Mouse (Mus musculus): ENCODE data around the gene 1700102P08Rik.

Gene 1700102P08Rik

GRCm38 (mm10) chr9:108411381-108411942 is 18.9 kb downstream of the 1700102P08Rik start:
- no peak for DNase-seq (ENCODE audit: low spot score)

DNA sequence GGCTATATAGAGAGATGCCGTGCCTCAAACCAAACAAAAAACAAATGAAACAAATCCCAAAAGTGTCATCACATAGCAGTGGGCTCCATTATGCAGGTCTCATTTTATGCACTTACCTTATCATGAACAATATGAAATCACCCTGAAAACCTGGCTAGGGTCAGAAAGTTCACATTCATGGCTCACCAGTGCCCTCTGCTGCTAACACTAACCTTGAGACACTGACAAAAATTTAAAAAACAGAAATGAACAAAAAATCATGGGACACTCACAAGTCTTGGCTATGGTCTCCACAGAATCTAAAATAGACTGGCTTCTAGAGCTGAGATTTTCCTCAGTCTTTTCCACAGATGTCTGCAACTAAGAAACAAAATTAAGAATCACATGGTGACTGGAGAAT is 19.6 kb downstream of the 1700102P08Rik start:
- DNase-seq (ENCODE audit: low spot score), result no peak

GRCm38 (mm10) chr9:108428384-108428783 is 35.8 kb downstream of the 1700102P08Rik start, which contains the start of gene Ccdc36:
TSS of gene Ccdc36 (minus strand) at chr9:108428484.
- no peak for DNase-seq (ENCODE audit: low spot score)

GRCm38 (mm10) chr9:108431431-108432067 is 38.9 kb downstream of the 1700102P08Rik start:
- DNase-seq (ENCODE audit: low spot score), result no peak

- no peak for DNase-seq (ENCODE audit: low spot score)
Observed at GRCm38 (mm10) chr9:108436182-108436581, 43.6 kb downstream of the 1700102P08Rik start, which contains the start of gene BC048562. TSS of gene BC048562 (plus strand) at chr9:108436482.

DNA sequence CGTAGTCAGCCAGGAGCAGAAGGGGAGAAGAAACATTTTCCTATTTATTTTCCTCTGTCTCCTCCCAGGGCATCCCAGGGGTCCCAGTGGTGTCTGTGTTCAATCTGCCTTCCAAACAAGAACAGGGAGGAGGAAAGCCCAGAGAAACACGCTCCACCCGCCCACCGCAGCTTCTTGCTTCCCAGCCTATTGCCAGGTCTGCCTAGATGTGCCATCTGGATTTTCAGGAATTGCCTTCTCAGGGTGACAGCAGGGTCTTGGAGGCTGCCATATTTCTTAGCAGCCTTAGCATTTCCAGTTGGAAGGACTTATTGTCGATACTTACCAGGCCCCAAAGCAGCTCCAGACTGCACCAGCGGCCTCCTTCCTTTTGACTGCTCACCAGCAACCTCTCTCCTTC is 46.6 kb downstream of the 1700102P08Rik start:
- DNase-seq (ENCODE audit: low spot score), result no peak

- no peak for DNase-seq (ENCODE audit: low spot score)
Observed at GRCm38 (mm10) chr9:108440485-108440884, 47.9 kb downstream of the 1700102P08Rik start.

DNA sequence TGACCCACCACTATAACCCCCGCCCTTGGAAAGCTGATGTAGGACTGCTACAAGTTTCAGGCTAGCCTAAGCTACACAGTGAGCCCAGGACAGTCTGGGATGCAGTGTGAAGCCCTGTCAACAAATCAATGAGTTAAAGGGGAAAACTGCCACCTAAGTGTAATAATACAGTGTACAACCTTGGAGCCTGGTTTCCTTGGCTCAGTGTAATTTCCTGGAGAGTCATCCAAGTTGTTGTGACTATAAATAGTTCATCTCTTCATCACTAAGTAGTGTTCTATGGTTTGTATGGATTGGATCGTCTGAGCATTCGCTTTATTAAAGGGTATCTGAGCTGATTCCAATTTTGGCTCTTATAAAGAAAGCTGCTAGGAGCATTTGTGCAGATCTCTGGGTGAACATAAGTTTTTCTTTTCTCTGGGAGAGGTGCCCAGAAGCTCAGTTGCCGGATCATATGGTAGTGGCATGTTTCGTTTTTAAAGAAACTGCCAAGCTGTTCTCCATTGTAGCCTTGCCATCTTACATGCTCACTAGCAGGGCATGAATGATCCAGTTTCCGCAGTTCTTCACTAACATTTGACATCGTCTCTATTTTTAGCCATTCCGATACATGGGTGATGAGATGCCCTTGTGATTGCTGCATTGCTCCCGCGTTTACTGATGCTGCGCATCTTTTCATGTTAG is 48.8 kb downstream of the 1700102P08Rik start:
- no peak for DNase-seq (ENCODE audit: low spot score)

DNA sequence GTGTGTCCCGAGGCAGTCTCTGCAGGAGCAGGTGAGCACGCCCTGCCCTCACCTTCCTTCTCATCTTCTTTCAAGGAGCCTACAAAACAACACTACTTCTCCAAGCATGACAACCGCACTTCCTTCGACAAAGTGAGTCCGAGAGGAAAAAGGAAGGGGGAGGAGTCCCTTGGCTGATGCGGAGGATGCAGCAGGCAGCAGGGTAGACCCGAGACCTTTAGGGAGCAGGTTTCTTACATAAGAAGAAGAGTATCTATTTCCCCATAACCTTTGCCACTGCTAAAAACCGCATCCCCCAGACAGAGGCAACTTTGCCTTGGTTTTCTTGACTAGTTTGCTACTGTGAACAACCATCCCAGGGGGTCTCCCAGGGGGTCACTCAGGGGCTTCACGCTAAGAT is 52.5 kb downstream of the 1700102P08Rik start:
- DNase-seq (ENCODE audit: low spot score), result no peak

GRCm38 (mm10) chr9:108449860-108450259 is 57.3 kb downstream of the 1700102P08Rik start:
- DNase-seq (ENCODE audit: low spot score), result no peak

- no peak for DNase-seq (ENCODE audit: low spot score)
Observed at GRCm38 (mm10) chr9:108450292-108451169, 57.9 kb downstream of the 1700102P08Rik start.

DNA sequence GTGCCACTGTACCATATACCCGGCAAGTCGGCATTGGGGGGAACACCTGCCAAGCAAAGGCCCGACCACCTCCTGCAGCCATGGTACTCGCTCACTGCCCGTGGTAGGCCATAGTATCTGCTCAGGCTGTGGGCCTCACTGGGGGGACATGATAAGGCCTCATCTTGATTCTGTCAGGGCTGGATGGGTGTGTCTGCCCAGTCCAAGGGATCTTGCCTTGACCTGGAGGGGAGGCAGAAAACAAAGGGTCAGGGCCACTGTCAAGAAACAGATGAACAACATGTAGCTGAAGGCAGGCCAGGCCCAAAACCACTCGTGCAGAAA is 58.5 kb downstream of the 1700102P08Rik start:
- no peak for DNase-seq (ENCODE audit: low spot score)

GRCm38 (mm10) chr9:108451519-108452160 is 59.0 kb downstream of the 1700102P08Rik start:
- no peak for DNase-seq (ENCODE audit: low spot score)

DNA sequence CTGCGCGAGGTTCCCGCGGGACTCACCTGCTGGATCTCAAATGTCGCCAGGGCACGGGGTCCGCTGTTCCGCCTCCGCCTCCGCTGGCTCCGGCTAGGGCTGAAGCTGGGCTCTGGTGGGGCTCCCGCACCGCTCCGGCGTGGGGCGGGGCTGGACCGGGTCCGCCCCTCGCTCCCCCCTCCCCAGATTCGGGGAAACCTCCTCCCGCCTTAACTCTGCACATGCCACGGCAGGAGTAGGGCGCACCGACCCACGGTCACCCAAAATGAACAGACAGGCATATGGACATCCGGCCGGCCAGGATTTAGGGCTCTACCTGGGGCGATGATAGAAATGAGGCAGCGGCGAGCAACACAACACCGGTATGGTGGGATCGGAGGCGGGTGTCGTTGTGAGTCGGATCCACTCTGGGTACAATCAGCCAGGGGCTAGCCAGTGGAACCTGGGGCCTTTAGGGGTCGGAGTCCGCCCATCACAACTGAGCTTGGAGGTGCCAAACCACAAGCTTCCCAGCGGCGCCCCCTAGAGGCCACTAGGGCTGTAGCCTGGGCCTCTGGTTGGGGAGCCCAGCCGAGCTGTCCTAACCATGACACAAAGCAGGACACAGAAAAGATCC is 59.8 kb downstream of the 1700102P08Rik start:
- peak; percentile 90 for DNase-seq (ENCODE audit: low spot score)

DNA sequence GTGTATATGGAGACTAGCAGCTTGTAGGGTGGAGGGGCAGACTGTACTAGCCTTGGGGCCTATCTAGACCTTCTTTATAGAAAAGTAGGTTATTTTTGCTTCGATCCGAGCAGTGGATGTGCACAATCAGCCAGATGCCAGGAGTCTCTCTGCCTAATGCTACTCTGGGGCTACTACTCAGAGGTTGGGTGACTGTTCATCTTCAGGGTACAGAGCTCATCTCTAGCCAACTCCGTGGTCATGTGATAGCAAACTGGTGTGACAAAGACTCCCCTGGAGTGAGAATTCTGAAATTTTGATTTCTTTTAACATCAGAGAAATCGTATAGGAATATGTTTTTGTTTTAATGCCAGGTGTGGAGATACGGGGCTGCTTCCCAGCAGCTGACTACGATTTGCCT is 60.3 kb downstream of the 1700102P08Rik start:
- no peak for DNase-seq (ENCODE audit: low spot score)

DNA sequence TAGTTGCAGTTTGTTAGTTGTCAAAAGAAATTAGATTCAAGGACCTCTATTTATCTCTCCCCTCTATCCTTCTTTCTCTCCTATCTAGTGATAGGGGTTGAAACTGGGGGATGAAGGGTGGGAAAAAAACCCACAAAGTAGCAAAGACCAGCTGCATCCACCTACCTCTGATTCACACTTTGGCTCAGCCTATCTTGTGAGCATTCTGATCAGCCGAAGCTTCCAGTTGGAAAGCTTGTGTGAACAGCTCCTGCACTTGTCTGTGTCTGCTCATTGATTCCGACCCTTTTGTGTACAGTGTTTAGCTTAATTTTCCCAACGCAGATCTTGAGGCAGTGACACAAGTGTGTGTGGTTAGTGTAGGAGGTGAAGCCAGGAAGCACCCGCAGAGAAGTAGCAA is 60.9 kb downstream of the 1700102P08Rik start:
- no peak for DNase-seq (ENCODE audit: low spot score)

- DNase-seq (ENCODE audit: low spot score), result no peak
Observed at GRCm38 (mm10) chr9:108454429-108454828, 61.8 kb downstream of the 1700102P08Rik start.

DNA sequence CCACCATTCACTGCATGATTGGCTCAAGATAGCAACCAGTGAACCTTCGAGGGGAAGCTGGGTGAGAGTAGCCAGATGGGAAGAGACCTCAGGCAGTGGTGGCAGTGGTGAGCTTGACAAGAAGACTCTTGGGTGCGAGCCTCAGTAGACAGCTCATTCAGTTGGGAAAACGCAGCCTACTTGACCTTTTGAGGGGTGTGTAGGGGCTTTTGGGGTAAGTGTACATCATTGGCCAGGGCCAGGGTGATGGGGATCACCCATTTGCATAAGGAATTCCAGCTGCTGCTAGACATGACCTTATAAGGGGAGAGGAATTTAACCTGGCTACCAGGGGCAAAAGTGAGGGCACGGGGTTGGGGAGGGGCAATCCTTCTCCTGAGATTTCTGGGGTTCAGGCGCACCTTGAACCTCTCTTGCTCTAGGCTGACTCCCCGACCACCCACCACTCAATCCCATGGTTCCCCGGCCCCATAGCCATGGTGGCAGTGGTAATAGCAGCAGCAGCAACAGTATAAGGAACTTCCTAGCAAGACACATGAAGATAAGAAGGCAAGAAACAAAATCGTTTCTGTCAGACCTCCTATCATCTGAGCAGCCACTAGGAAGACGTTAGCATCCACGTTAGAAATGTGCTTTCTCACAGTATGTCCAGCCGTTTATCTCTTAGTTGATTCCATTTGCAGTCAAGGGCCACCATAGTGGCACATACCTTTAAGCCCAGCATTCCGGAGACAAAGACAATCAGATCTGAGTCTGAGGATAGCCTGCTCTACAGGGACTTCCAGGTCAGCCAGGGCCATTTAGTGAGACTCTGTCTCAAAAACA is 63.4 kb downstream of the 1700102P08Rik start:
- DNase-seq (ENCODE audit: low spot score), result no peak

GRCm38 (mm10) chr9:108456953-108457352 is 64.3 kb downstream of the 1700102P08Rik start:
- DNase-seq (ENCODE audit: low spot score), result no peak

DNA sequence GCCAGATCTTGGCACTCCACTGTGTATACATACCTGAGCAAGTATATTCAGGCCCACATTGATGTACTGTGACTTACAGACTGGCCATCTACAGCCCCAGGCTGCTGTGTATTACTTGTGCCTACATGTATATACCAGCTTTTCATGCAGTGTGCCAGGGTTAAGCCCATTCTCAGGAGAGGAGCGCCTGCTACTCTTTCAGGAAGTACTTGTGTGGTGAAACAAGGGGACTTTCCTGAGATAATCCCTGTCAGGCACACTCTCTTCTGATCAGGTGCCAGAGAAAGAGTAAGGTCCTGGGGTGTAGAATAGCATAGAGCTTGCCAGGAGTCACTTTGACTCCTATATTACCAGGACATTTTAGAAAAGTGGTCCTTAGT is 67.3 kb downstream of the 1700102P08Rik start:
- no peak for DNase-seq (ENCODE audit: low spot score)
